Mouse (Mus musculus): ENCODE measurements around the gene Pja2. TPM values are rescaled to one million over a fixed set of nuclear protein-coding genes. Genes with fewer than 3 reads are reported as not detected.
"Not testable (repeated sequence)": the region's sequence is repeated elsewhere in the genome, so short reads cannot be mapped to it uniquely, and the experiment has no call there.

The Pja2 gene
- total and polyA plus RNA-seq, 2 experiments from 2014 or later: 189 to 215 TPM

GRCm38 (mm10) chr17:64332770-64333096 lies 1.0 kb upstream of the Pja2 start:
- Histone ChIP-seq H3K4me3 (ENCODE audit: low read depth, low read length) (peak overlapping the region; percentile 99), H3K27ac (ENCODE audit: low read depth, low read length) (peak overlapping the region; percentile 99), H3K36me3 (ENCODE audit: insufficient read depth, low read length) (no peaks in the 10 kb centered on the region), H3K9me3 (ENCODE audit: low read length) (no peaks in the 10 kb centered on the region), H3K4me2 (ENCODE audit: low read depth, low read length, poor library complexity, severe bottlenecking) (peak overlapping the region; percentile 54), H3K9ac (replicated peaks; ENCODE audit: low read length, poor library complexity, severe bottlenecking) (peak overlapping the region; percentile 68), H3K27me3 (ENCODE audit: insufficient read depth, low read length) (no peaks in the 10 kb centered on the region), H3K4me1 (ENCODE audit: insufficient read depth, low read length) (no peaks in the 10 kb centered on the region)
- no peak for TF ChIP-seq CTCF (IDR thresholded peaks at IDR 0.05)
- 17% methylated on average over 5 of the region's 5 CpGs for WGBS
- ATAC-seq (ENCODE audit: low FRiP score): no peak
- DNase-seq (ENCODE audit: low spot score): peak; percentile 26

GRCm38 (mm10) chr17:64331291-64331897 lies 322 bp downstream of the Pja2 start:
- Histone ChIP-seq H3K9me3 (ENCODE audit: low read length) (no peaks in the 10 kb centered on the region), H3K27me3 (ENCODE audit: insufficient read depth, low read length) (no peaks in the 10 kb centered on the region), H3K9ac (replicated peaks; ENCODE audit: low read length, poor library complexity, severe bottlenecking) (peak overlapping the region; percentile 100), H3K4me1 (ENCODE audit: insufficient read depth, low read length) (no peaks in the 10 kb centered on the region), H3K36me3 (ENCODE audit: insufficient read depth, low read length) (no peaks in the 10 kb centered on the region), H3K27ac (ENCODE audit: low read depth, low read length) (peak overlapping the region; percentile 99), H3K4me3 (ENCODE audit: low read depth, low read length) (peak overlapping the region; percentile 99), H3K4me2 (ENCODE audit: low read depth, low read length, poor library complexity, severe bottlenecking) (peak overlapping the region; percentile 55)
- TF ChIP-seq CTCF (IDR thresholded peaks at IDR 0.05): no peak
- ATAC-seq (ENCODE audit: low FRiP score) (no peak; the same call in 1 of the 2 replicates), DNase-seq (ENCODE audit: low spot score) (peak; percentile 40)
- WGBS: under 1% methylated on average over 28 of the region's 62 CpGs

GRCm38 (mm10) chr17:64330885-64331284 lies 831 bp downstream of the Pja2 start:
- TF ChIP-seq CTCF (IDR thresholded peaks at IDR 0.05): no peak
- peak overlapping the region; percentile 55 for H3K4me2 ChIP-seq (ENCODE audit: low read depth, low read length, poor library complexity, severe bottlenecking)
- no peaks in the 10 kb centered on the region for H3K9me3 ChIP-seq (ENCODE audit: low read length)
- ATAC-seq (ENCODE audit: low FRiP score) (no peak), DNase-seq (ENCODE audit: low spot score) (no peak)
- peak overlapping the region; percentile 100 for H3K9ac ChIP-seq (replicated peaks; ENCODE audit: low read length, poor library complexity, severe bottlenecking)
- peak overlapping the region; percentile 99 for H3K27ac ChIP-seq (ENCODE audit: low read depth, low read length)
- H3K27me3 ChIP-seq (ENCODE audit: insufficient read depth, low read length): no peaks in the 10 kb centered on the region
- H3K4me1 ChIP-seq (ENCODE audit: insufficient read depth, low read length): no peaks in the 10 kb centered on the region
- H3K4me3 ChIP-seq (ENCODE audit: low read depth, low read length): peak overlapping the region; percentile 99
- 18% methylated on average over 8 of the region's 8 CpGs for WGBS
- no peaks in the 10 kb centered on the region for H3K36me3 ChIP-seq (ENCODE audit: insufficient read depth, low read length)

- Histone ChIP-seq H3K4me2 (ENCODE audit: low read depth, low read length, poor library complexity, severe bottlenecking) (no peak overlapping the region), H3K27me3 (ENCODE audit: insufficient read depth, low read length) (no peaks in the 10 kb centered on the region), H3K4me1 (ENCODE audit: insufficient read depth, low read length) (no peaks in the 10 kb centered on the region), H3K4me3 (ENCODE audit: low read depth, low read length) (no peak overlapping the region), H3K9me3 (ENCODE audit: low read length) (no peaks in the 10 kb centered on the region), H3K36me3 (ENCODE audit: insufficient read depth, low read length) (no peaks in the 10 kb centered on the region), H3K9ac (replicated peaks; ENCODE audit: low read length, poor library complexity, severe bottlenecking) (no peak overlapping the region), H3K27ac (ENCODE audit: low read depth, low read length) (no peak overlapping the region)
- WGBS: 79% methylated on average over 2 of the region's 2 CpGs
- TF ChIP-seq CTCF (IDR thresholded peaks at IDR 0.05): no peak
- no peak for DNase-seq (ENCODE audit: low spot score)
- ATAC-seq (ENCODE audit: low FRiP score): no peak
Measured at GRCm38 (mm10) chr17:64324556-64324955, 7.2 kb downstream of the Pja2 start.

- DNase-seq (ENCODE audit: low spot score) (no peak), ATAC-seq (ENCODE audit: low FRiP score) (no peak)
- H3K27ac ChIP-seq (ENCODE audit: low read depth, low read length): no peak overlapping the region
- H3K4me3 ChIP-seq (ENCODE audit: low read depth, low read length): no peak overlapping the region
- no peak overlapping the region for H3K9ac ChIP-seq (replicated peaks; ENCODE audit: low read length, poor library complexity, severe bottlenecking)
- no peaks in the 10 kb centered on the region for H3K4me1 ChIP-seq (ENCODE audit: insufficient read depth, low read length)
- H3K4me2 ChIP-seq (ENCODE audit: low read depth, low read length, poor library complexity, severe bottlenecking): no peak overlapping the region
- H3K27me3 ChIP-seq (ENCODE audit: insufficient read depth, low read length): no peaks in the 10 kb centered on the region
- no peak for TF ChIP-seq CTCF (IDR thresholded peaks at IDR 0.05)
- peaks cover 12% of the 10 kb centered on the region for H3K36me3 ChIP-seq (ENCODE audit: insufficient read depth, low read length)
- H3K9me3 ChIP-seq (ENCODE audit: low read length): no peaks in the 10 kb centered on the region
Measured at GRCm38 (mm10) chr17:64315428-64315827, 16.3 kb downstream of the Pja2 start.

- H3K4me1 ChIP-seq (ENCODE audit: insufficient read depth, low read length); H3K4me2 ChIP-seq (ENCODE audit: low read depth, low read length, poor library complexity, severe bottlenecking); H3K9me3 ChIP-seq (ENCODE audit: low read length); H3K9ac ChIP-seq (replicated peaks; ENCODE audit: low read length, poor library complexity, severe bottlenecking); H3K27ac ChIP-seq (ENCODE audit: low read depth, low read length); H3K4me3 ChIP-seq (ENCODE audit: low read depth, low read length); H3K27me3 ChIP-seq (ENCODE audit: insufficient read depth, low read length); DNase-seq (ENCODE audit: low spot score); ATAC-seq (ENCODE audit: low FRiP score): not testable (repeated sequence)
- WGBS: 95% methylated on average over 1 of the region's 1 CpGs
- H3K36me3 ChIP-seq (ENCODE audit: insufficient read depth, low read length): peaks cover 12% of the 10 kb centered on the region
Measured at GRCm38 (mm10) chr17:64314523-64314922, 17.2 kb downstream of the Pja2 start.

Measured in midbrain, postnatal 0 days (tissue).